Mouse (Mus musculus) erythroblast, embryonic 14.5 days (primary cell): ENCODE data around the gene Frem3. TPM values are rescaled to one million over a fixed set of nuclear protein-coding genes. Genes with fewer than 3 reads are reported as not detected.

Experiments used
- H3K27me3 ChIP-seq: 2 replicates; pipeline ENCODE4 v1.6.1; 2012; ENCODE audit warnings: inconsistent platforms; ENCODE audit not compliant: control insufficient read depth
- H3K36me3 ChIP-seq: 2 replicates; pipeline ENCODE4 v1.6.1; 2012; ENCODE audit warnings: mild to moderate bottlenecking, inconsistent platforms; ENCODE audit not compliant: control insufficient read depth
- H3K4me1 ChIP-seq: 2 replicates; pipeline ENCODE4 v1.6.1; 2012; ENCODE audit warnings: inconsistent platforms; ENCODE audit not compliant: control insufficient read depth
- H3K4me3 ChIP-seq: replicated peaks from 2 replicates; pipeline ENCODE3; 2012; ENCODE audit warnings: moderate library complexity, mild to moderate bottlenecking, inconsistent platforms
- H3K9me3 ChIP-seq: 2 replicates; pipeline ENCODE4 v1.6.1; 2012; ENCODE audit warnings: low read length, inconsistent platforms, mixed read lengths; ENCODE audit not compliant: control insufficient read depth
- GATA1 ChIP-seq: IDR thresholded peaks from 2 replicates; pipeline ENCODE4 v1.6.1; 2012; ENCODE audit warnings: low read length, inconsistent platforms, mixed read lengths
- TAL1 ChIP-seq: IDR thresholded peaks from 3 replicates; pipeline ENCODE4 v1.6.1; 2012; ENCODE audit warnings: low read length, inconsistent platforms, mixed read lengths
- polyA plus RNA-seq: library from polyadenylated mRNA; stranded (reverse); fragments of >175 nt; gene quantifications from 2 replicates; pipeline ENCODE4 v1.2.3, GENCODE M21; 2012

Frem3 gene
- polyA plus RNA-seq, result not detected in 2 replicates

DNA sequence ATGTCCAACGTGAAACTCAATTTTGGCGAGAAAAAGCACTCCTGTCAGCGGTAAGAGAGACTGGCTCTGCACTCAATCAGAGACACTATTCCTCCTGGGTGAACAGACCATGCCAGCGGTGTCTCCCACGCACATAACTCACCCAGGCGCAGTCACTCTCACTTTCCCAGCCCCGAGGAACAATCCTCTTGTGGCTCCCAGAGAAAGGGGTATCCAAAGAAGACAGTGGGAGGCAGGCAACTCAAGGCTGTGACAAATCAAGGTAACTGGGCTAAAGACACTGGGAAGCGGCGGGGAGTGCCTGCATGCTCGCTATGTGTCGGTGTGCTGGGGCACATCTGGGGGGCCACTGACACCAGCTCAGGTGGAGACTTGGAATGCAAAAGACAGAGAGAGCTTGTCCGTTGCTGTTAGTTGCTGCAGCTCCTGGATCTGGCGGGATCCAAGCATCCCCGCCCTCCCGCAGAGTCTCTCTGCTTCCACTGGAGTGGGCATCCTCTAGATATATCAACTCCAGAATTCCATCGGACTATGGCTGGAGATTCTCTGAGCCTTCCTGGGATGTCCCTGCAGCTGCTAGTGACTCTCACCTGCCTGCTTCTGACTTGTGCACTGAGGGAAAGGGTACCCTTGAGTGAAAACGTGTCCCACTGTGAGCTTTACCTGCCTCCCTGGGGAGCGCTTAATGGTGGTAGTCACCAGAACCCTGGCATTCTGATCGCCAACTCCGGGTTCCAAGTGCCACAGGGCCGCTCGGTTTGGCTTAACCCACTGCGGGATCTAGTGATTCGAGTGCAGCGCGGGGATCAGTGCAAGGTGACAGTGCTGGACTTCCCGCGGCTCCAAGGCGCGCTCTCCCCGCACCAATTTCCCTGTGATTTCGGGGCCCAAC, at the start of gene Frem3:
Gene Frem3 (plus strand): TSS at position 532 of the 892 bp plus-strand sequence.
- Histone ChIP-seq H3K4me1 (no peaks in the 10 kb centered on the region), H3K36me3 (no peaks in the 10 kb centered on the region), H3K4me3 (no peak within 1 kb of the TSS), H3K27me3 (peaks cover 42% of the 10 kb centered on the region), H3K9me3 (no peaks in the 10 kb centered on the region; the same call in 1 of the 2 replicates)
- TF ChIP-seq TAL1 (no peak), GATA1 (no peak)

DNA sequence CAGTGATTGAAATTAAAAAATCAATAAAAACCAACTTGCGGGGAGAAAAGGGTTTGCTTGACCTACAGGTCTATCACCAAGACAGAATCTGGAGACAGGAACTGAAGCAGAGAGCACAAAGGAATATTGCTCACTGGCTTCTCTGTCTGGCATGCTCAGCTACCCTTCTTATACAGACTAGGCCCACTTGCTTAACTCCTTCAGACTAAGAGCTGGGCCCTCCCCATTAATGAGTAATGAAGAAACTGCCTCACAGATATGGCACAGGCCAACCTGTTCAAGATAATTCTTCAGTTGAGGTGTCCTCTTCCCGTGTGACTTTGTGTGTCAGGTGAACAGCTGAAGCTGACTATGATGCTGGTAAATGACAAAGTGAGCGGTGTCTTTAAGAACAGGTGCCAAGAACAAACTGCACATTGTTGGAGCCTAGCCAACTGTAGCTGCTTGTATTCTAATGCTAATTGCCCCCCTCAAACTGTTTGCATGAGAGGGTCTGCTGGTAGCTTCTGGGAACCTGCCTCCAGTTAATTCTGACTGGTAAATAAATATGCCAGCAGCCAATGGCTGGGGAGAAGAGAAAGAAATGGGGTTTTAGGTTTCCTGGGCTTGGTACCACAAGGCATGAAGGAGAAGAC, 46.6 kb upstream of the Frem3 start:
- H3K27me3 ChIP-seq, result no peaks in the 10 kb centered on the region
- peaks cover 28% of the 10 kb centered on the region for H3K4me1 ChIP-seq
- TF ChIP-seq GATA1 (no peak), TAL1 (no peak)
- no peaks in the 10 kb centered on the region for H3K36me3 ChIP-seq
- H3K9me3 ChIP-seq, result peaks cover 2% of the 10 kb centered on the region; the same call in 1 of the 2 replicates
- no peak overlapping the region for H3K4me3 ChIP-seq

DNA sequence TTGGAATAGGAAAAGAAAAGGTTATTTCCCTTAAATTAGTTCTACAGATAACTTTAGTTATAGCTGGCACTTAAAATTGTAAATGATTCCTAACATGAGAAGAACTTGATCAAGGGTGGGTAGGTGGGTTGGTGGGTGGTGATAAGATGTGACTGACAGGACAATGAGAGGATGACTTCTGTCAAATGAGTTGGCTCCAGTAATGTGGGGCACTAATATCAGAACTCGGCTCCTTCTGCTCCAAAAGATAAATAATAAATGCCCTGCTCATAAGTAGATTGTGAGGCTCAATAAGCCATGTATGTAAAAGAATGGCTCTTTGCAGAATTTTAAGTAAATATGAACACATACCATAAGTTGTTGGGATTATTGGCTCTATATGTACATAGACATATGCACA, 43.4 kb upstream of the Frem3 start:
- Histone ChIP-seq H3K27me3 (no peaks in the 10 kb centered on the region), H3K4me1 (peaks cover 29% of the 10 kb centered on the region), H3K4me3 (no peak overlapping the region), H3K36me3 (no peaks in the 10 kb centered on the region), H3K9me3 (peaks cover 2% of the 10 kb centered on the region; the same call in 1 of the 2 replicates)
- TF ChIP-seq TAL1, result no peak
- no peak for TF ChIP-seq GATA1

DNA sequence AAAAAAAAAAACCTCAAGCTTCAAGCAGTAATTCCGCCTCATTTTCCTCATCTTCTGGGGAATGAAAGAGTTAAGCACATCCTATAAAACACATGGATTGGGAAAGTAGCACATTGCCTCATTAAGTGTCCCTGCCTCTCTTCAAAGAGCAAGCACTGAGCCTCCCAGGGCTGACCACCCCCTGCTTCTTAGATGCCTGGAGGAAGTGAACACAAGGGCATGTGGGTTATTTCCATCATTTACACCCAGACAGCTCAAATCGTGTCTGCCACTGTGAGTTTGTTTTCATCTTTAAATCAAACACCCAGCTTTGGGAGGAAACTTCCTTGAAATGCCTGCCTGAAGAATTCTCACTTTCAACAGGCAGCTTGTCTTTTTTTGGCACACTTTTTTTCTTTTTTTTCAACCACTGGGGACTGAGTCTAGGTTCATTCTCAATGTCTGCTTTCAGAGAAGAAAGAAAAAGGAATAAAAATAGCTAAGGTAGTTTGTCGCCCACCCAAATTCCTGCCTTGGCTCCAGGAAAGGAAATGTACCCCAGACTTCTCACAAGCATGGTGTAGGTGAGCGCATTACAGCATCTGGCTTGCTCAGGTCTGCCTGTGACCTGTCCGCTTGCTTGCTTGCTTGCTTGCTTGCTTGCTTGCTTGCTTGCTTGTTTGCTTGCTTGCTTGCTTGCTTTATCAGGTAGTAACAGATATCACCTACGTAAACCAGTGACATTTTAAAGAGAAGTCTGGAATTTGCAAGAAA, 42.5 kb upstream of the Frem3 start:
- peaks cover 29% of the 10 kb centered on the region for H3K4me1 ChIP-seq
- peaks cover 2% of the 10 kb centered on the region; the same call in 1 of the 2 replicates for H3K9me3 ChIP-seq
- no peaks in the 10 kb centered on the region for H3K36me3 ChIP-seq
- TF ChIP-seq TAL1, result no peak
- TF ChIP-seq GATA1, result no peak
- H3K27me3 ChIP-seq, result no peaks in the 10 kb centered on the region
- H3K4me3 ChIP-seq, result no peak overlapping the region

DNA sequence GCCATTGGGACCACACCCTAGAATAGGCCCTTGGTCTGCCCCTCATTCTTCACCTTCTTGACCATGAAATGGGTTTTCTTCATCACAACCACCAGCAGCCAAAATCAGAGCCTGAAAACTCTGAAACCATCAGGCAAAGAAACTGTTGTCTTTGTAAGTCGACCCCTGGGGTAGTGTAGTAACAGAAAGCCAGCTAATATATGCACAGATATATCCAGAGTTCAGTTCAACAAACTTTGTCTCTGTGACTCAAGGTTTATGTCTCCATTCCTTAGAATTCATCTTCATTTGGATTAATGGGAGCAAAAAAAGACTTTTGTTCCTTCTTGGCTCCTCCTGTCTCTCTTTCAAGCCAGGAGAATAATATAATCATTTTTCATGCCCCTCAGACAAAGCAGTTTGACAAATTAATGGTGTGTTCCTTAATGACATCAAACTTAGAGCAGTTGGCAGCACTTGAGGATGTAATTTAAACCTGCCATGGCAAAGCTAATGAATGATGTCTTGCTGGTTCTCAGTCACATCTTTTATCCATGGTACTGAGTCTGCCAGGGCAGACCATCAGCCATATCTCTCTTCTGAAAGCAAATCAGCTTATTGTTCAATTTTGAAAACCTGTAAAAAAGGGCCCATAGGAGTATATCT, 38.3 kb upstream of the Frem3 start:
- Histone ChIP-seq H3K4me3 (no peak overlapping the region), H3K4me1 (peaks cover 19% of the 10 kb centered on the region), H3K36me3 (no peaks in the 10 kb centered on the region), H3K27me3 (no peaks in the 10 kb centered on the region), H3K9me3 (no peaks in the 10 kb centered on the region)
- TF ChIP-seq GATA1 (no peak), TAL1 (no peak)

DNA sequence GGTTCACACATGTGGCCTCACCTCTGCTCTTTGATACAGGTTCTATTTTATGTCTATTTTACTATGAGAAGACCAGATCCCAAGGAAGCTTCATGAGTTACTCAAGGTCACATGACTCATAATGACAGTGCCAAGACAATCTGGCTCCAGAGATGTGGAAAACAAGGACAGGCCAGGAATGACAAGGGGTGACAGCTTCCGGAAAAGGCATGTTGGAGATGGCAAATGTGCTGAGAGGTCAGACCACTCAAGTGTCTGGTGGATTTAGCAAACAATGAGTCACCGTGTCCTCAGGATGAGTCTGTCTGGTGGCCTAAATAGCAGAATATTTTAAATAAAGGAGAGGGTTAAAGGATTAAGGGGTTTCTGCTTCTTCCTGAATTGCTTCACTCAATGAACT, 33.8 kb upstream of the Frem3 start:
- Histone ChIP-seq H3K4me1 (peaks cover 2% of the 10 kb centered on the region; the same call in 1 of the 2 replicates), H3K36me3 (no peaks in the 10 kb centered on the region), H3K27me3 (no peaks in the 10 kb centered on the region), H3K4me3 (no peak overlapping the region), H3K9me3 (no peaks in the 10 kb centered on the region)
- TF ChIP-seq GATA1 (no peak), TAL1 (no peak)

DNA sequence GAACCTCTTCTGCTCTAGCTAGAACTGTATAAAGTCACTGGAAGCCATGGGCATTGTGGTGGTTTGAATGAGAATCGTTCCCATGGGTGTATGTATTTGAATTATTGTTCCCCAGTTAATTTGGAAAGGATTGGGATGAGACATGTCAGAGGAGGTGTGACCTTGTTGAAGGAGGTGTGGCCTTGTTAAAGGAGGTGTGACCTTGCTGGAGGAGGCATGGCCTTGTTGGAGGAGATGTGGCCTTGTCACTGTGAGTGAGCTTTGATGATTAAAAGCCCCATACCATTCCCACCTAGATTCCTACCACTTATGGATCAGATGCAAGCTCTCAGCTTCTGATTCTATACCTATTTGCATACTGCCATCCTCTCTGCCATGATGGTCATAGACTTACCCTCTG, 31.8 kb upstream of the Frem3 start:
- no peak for TF ChIP-seq TAL1

DNA sequence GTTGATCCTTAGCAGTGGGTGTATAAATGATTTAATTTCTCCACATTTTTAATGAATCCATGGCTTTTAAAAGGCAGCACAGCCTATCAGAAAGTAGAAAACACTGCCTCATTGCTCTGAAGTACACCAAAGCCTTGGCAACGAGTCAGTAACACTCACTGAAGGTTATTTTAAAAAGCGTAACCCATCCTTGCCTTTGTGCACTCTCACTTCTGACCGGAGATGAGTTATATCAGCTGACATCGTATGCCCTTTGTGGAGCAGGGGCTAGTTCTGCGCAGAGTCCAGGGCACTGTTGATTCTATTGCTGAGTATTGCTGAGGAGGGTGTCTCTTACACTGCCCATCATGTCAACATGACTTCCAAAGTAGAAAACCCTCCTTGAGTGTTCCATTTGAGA, 18.3 kb upstream of the Frem3 start:
- Histone ChIP-seq H3K36me3 (no peaks in the 10 kb centered on the region), H3K27me3 (no peaks in the 10 kb centered on the region), H3K4me3 (no peak overlapping the region), H3K4me1 (no peaks in the 10 kb centered on the region), H3K9me3 (no peaks in the 10 kb centered on the region)
- TF ChIP-seq GATA1 (no peak), TAL1 (no peak)

More for the DNA sequence above, 31.8 kb upstream of the Frem3 start:
- H3K4me1 ChIP-seq, result peaks cover 3% of the 10 kb centered on the region; the same call in 1 of the 2 replicates
- H3K4me3 ChIP-seq, result no peak overlapping the region
- H3K27me3 ChIP-seq, result no peaks in the 10 kb centered on the region
- no peaks in the 10 kb centered on the region for H3K9me3 ChIP-seq
- no peaks in the 10 kb centered on the region for H3K36me3 ChIP-seq
